Mouse (Mus musculus) forebrain, embryonic 16.5 days (tissue): ENCODE data around the gene Armc7. TPM values are rescaled to one million over a fixed set of nuclear protein-coding genes. Genes with fewer than 3 reads are reported as not detected.

ENCODE experiments used
- ATAC-seq: fragments of 200-750 bp; cut with Nextera tagmentation; 2 replicates; pipeline ENCODE4 v1.8.0; 2017; ENCODE audit warnings: mild to moderate bottlenecking, moderate library complexity
- H3K27ac ChIP-seq: fragments of 300-500 bp; sonication (generic); 2 replicates; pipeline ENCODE4 v1.5.1; 2014; ENCODE audit warnings: low read length, control low read depth
- H3K27me3 ChIP-seq: fragments of 300-500 bp; sonication (generic); replicated peaks from 2 replicates; pipeline ENCODE4 v1.6.1; 2014; ENCODE audit warnings: low read length; ENCODE audit not compliant: control insufficient read depth, insufficient read depth
- H3K36me3 ChIP-seq: fragments of 300-500 bp; sonication (generic); 2 replicates; pipeline ENCODE4 v1.6.1; 2014; ENCODE audit not compliant: control insufficient read depth, insufficient read depth
- H3K4me1 ChIP-seq: fragments of 300-500 bp; sonication (generic); replicated peaks from 2 replicates; pipeline ENCODE4 v1.6.1; 2014; ENCODE audit warnings: low read length; ENCODE audit not compliant: control insufficient read depth, insufficient read depth
- H3K4me2 ChIP-seq: fragments of 300-500 bp; sonication (generic); 2 replicates; pipeline ENCODE4 v1.6.1; 2014; ENCODE audit warnings: mild to moderate bottlenecking, low read length, control low read depth
- H3K4me3 ChIP-seq: fragments of 300-500 bp; sonication (generic); replicated peaks from 2 replicates; pipeline ENCODE4 v1.5.1; 2014; ENCODE audit warnings: mild to moderate bottlenecking, low read length, control low read depth
- H3K9ac ChIP-seq: fragments of 300-500 bp; sonication (generic); replicated peaks from 2 replicates; pipeline ENCODE4 v1.6.1; 2014; ENCODE audit warnings: low read depth, low read length, control low read depth
- H3K9me3 ChIP-seq: fragments of 300-500 bp; sonication (generic); 2 replicates; pipeline ENCODE4 v1.6.1; 2016; ENCODE audit warnings: low read length; ENCODE audit not compliant: control insufficient read depth
- WGBS: fragments of 180-500 bp; shearing (Covaris S2); extraction: QIAGEN DNeasy Blood & Tissue Kit; methylation state at CpG from one replicate; pipeline ENCODE4 v1.1.7; 2014; 5-methylcytosine and 5-hydroxymethylcytosine counted together
- polyA plus RNA-seq: library from polyadenylated mRNA; unstranded; fragments of >200 nt; fragmentation: Nextera tagmentation; extraction: Ambion mirVana; gene quantifications from 2 replicates; pipeline ENCODE4 v1.2.1, GENCODE M21; 2015

The Armc7 gene
- polyA plus RNA-seq, 1 experiment from 2014 or later = 17.3 TPM

DNA sequence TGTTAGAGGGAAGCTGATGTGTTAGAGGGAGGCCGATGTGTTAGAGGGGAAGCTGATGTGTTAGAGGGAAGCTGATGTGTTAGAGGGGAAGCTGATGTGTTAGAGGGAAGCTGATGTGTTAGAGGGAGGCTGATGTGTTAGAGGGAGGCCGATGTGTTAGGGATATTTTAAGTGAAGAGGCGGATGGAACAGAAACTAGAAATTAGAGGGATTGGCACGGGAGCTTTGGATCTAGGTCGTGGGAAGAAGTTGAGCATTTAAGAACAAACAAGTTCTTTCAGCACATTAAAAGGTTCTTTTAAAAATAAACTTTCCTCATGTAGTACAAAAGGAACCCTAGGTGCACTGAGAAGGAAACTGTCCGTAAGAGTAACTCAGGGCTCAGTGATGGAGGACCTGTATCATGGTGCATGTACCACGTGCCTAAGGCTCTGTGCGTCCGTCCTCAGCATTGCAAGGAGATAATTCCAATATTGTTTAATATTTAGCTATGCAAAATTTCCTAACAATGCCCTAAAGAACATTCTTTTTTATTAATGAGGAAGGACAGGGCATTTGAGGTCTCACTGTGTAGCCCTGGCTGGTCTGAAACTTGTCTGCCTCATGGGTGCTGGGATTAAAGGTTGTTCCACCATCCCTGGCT lies 3.0 kb downstream of the Armc7 start:
- H3K9ac ChIP-seq = no peak overlapping the region
- no peak overlapping the region for H3K4me2 ChIP-seq
- no peaks in the 10 kb centered on the region for H3K9me3 ChIP-seq
- no peaks in the 10 kb centered on the region for H3K36me3 ChIP-seq
- no peak overlapping the region for H3K4me3 ChIP-seq
- no peak overlapping the region for H3K27ac ChIP-seq
- WGBS = 89% methylated on average over 9 of the region's 9 CpGs
- H3K27me3 ChIP-seq = no peaks in the 10 kb centered on the region
- H3K4me1 ChIP-seq = peaks cover 27% of the 10 kb centered on the region
- ATAC-seq = no peak

- Histone ChIP-seq H3K27me3 (no peaks in the 10 kb centered on the region), H3K27ac (no peak overlapping the region), H3K4me2 (no peak overlapping the region), H3K36me3 (no peaks in the 10 kb centered on the region), H3K4me1 (peaks cover 8% of the 10 kb centered on the region), H3K4me3 (no peak overlapping the region), H3K9me3 (no peaks in the 10 kb centered on the region), H3K9ac (no peak overlapping the region)
- no peak for ATAC-seq
- 84% methylated on average over 6 of the region's 6 CpGs for WGBS
Observed at GRCm38 (mm10) chr11:115481553-115482259, 6.2 kb downstream of the Armc7 start.

DNA sequence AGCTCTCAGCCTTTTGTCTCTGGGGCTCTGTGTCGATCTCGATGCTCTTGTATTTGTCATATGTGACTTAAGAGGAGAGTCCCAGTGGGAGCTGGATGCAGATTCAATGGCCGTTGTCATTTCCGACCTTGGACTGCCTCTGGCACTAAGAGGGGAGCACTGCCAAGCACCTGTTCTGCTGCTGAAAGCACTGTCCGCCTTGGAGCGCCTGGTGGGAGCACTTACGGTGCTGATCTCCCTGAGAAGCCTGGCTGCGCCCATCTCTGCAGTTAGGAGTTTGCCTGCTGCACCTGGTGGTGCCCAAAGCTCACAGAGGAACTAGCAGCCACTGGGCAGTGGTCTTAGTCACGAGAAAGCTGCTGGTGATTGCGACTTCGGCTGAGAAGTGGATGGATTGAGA lies 7.8 kb downstream of the Armc7 start:
- H3K9me3 ChIP-seq = no peaks in the 10 kb centered on the region
- H3K36me3 ChIP-seq = no peaks in the 10 kb centered on the region
- H3K4me2 ChIP-seq = no peak overlapping the region
- no peak overlapping the region for H3K4me3 ChIP-seq
- no peak overlapping the region for H3K9ac ChIP-seq
- H3K4me1 ChIP-seq = no peaks in the 10 kb centered on the region
- no peak for ATAC-seq
- 74% methylated on average over 11 of the region's 11 CpGs for WGBS
- H3K27me3 ChIP-seq = no peaks in the 10 kb centered on the region
- H3K27ac ChIP-seq = no peak overlapping the region

DNA sequence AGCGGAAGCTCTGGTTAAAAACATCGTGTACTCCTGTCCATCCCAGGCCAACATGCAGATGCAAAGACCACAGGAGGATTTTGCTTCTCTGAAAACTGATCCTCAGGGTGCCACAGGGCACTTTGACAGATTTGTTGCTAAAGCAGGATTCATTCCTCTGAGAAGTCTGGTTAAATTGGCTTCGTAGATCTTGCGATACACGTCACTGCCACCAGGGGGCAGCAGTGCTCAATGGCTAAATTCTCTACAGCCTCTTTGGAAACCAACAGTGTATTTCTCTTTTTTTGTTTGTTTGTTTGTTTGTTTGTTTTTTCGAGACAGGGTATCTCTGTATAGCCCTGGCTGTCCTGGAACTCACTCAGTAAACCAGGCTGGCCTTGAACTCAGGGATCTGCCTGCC lies 8.3 kb downstream of the Armc7 start:
- H3K9ac ChIP-seq = no peak overlapping the region
- no peak overlapping the region for H3K4me2 ChIP-seq
- no peak overlapping the region for H3K4me3 ChIP-seq
- H3K27ac ChIP-seq = no peak overlapping the region
- no peaks in the 10 kb centered on the region for H3K4me1 ChIP-seq
- no peaks in the 10 kb centered on the region for H3K36me3 ChIP-seq
- WGBS = 15% methylated on average over 6 of the region's 6 CpGs
- no peak for ATAC-seq
- H3K27me3 ChIP-seq = no peaks in the 10 kb centered on the region
- no peaks in the 10 kb centered on the region for H3K9me3 ChIP-seq

DNA sequence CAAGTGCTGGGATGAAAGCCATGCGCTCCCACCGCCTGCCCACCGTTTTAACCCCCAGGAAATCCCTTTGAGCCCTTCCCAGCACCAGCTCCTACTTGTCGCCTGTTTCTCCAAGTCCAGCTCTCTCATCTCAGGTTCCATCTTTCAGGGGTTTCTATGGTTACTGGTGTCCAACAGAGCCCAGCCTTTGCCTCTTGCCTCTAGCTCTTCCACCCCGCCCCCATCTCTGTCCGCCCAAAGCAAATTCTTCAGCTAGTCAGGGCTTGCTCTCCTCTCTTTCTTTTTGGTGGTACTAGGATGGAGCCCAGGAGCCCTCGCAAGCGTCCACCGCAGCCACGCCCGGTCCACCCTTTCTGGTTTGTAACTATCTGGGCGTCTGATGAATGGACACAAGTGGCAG lies 9.7 kb downstream of the Armc7 start:
- no peak overlapping the region for H3K4me3 ChIP-seq
- no peaks in the 10 kb centered on the region for H3K36me3 ChIP-seq
- no peak overlapping the region for H3K27ac ChIP-seq
- H3K4me1 ChIP-seq = no peaks in the 10 kb centered on the region
- no peaks in the 10 kb centered on the region for H3K27me3 ChIP-seq
- H3K4me2 ChIP-seq = no peak overlapping the region
- no peak for ATAC-seq
- H3K9me3 ChIP-seq = no peaks in the 10 kb centered on the region
- H3K9ac ChIP-seq = no peak overlapping the region
- WGBS = 26% methylated on average over 12 of the region's 12 CpGs

- no peaks in the 10 kb centered on the region for H3K9me3 ChIP-seq
- H3K9ac ChIP-seq = no peak overlapping the region
- no peaks in the 10 kb centered on the region for H3K36me3 ChIP-seq
- no peaks in the 10 kb centered on the region for H3K27me3 ChIP-seq
- no peak for ATAC-seq
- no peak overlapping the region for H3K27ac ChIP-seq
- no peak overlapping the region for H3K4me3 ChIP-seq
- WGBS = 85% methylated on average over 19 of the region's 19 CpGs
- H3K4me2 ChIP-seq = no peak overlapping the region
- H3K4me1 ChIP-seq = peaks cover 15% of the 10 kb centered on the region
Observed at GRCm38 (mm10) chr11:115488551-115489104, 13.2 kb downstream of the Armc7 start.

GRCm38 (mm10) chr11:115490441-115491355 lies 15.2 kb downstream of the Armc7 start:
- ATAC-seq = peak; percentile 34; the same call in 1 of the 2 replicates
- H3K4me1 ChIP-seq = peaks cover 15% of the 10 kb centered on the region
- H3K4me3 ChIP-seq = peak overlapping the region; percentile 63
- H3K27ac ChIP-seq = no peak overlapping the region
- H3K9ac ChIP-seq = peak overlapping the region; percentile 60
- no peaks in the 10 kb centered on the region for H3K9me3 ChIP-seq
- no peaks in the 10 kb centered on the region for H3K27me3 ChIP-seq
- H3K4me2 ChIP-seq = peak overlapping the region; percentile 82
- no peaks in the 10 kb centered on the region for H3K36me3 ChIP-seq
- 24% methylated on average over 25 of the region's 25 CpGs for WGBS

- Histone ChIP-seq H3K9me3 (no peaks in the 10 kb centered on the region), H3K36me3 (no peaks in the 10 kb centered on the region), H3K4me2 (peak within 1 kb of the TSS; percentile 82), H3K27ac (peak within 1 kb of the TSS; percentile 69), H3K9ac (peak within 1 kb of the TSS; percentile 60), H3K27me3 (no peaks in the 10 kb centered on the region), H3K4me1 (peaks cover 15% of the 10 kb centered on the region), H3K4me3 (peak within 1 kb of the TSS; percentile 63)
- WGBS = under 1% methylated on average over 43 of the region's 43 CpGs
- peak; percentile 91 for ATAC-seq
Observed at GRCm38 (mm10) chr11:115491356-115492083, 16.1 kb downstream of the Armc7 start, which contains the start of gene Nt5c. Gene Nt5c, minus strand, starts transcription at chr11:115491862.
